Mouse (Mus musculus) ES-Bruce4 (cell line): ENCODE data around the gene Klhdc9.

Experiments
- CTCF ChIP-seq: IDR thresholded peaks from one replicate; pipeline ENCODE4 v1.8.1; 2011; ENCODE audit warnings: low read depth, low read length
- POLR2A ChIP-seq: IDR thresholded peaks from one replicate; pipeline ENCODE4 v1.8.1; 2011; ENCODE audit warnings: low read length; ENCODE audit not compliant: insufficient read depth

GRCm38 (mm10) chr1:171328839-171329432 lies 31.7 kb downstream of the Klhdc9 start, which contains the start of gene Dedd:
- TF ChIP-seq POLR2A, result no peak
- no peak for TF ChIP-seq CTCF
